Mouse (Mus musculus) kidney, adult 8-10 months (tissue): ENCODE measurements around the gene Arhgap35.
"Not testable (repeated sequence)": the region's sequence is repeated elsewhere in the genome, so short reads cannot be mapped to it uniquely, and the experiment has no call there.

Source experiments
- DNase-seq, 2 experiments: peaks; one replicate each; pipeline ENCODE4 v3.0.0; 2022

Arhgap35 gene

DNA sequence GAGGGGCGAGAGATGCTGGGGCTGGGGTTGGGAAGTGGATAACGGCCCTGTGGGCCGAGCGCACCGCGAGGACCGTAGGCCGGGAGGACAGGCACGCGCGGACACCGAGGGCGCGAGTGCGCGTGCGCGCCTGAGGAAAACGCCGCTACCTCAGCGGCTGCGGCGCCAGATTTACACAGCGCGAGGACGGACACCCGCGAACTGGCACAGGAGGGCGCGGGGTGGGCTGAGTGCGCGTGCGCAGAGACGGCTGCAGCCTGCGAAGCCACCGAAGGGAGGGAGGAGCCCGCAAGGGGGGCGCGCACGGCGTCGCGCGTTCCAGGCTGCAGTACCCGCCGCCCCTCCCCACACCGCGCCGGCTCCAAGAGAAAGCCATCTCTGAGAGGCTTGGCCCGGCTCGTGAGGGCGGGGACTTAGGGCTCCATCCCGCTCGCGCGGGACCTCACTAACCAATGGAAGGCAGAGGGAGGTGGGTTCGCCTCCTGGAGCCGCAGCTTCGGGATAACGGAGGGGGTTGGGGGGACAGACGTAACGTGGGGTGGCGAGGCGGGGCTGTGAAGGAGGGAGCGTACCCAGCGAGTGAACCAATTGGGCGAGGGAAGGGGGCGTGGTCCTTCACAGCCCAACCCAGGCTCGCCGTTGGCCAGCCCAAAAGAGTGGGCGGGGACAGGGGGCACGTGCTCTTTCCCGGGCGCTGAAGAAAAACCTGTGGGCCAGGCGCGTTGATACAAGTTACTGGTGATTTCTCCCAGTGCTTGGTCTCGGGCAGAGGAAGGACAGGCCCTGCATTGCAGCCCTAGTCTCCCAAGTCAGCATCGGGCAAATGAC is at the start of gene Arhgap35:
Arhgap35 (minus strand) TSS at position 106 of the 828 bp plus-strand sequence.
- peak; percentile 99 for DNase-seq

GRCm38 (mm10) chr7:16644260-16644659 is 29.5 kb upstream of the Arhgap35 start:
- DNase-seq = no peak

- DNase-seq = not testable (repeated sequence)
These were observed 28.3 kb upstream of the Arhgap35 start for GRCm38 (mm10) chr7:16643106-16643505.

DNA sequence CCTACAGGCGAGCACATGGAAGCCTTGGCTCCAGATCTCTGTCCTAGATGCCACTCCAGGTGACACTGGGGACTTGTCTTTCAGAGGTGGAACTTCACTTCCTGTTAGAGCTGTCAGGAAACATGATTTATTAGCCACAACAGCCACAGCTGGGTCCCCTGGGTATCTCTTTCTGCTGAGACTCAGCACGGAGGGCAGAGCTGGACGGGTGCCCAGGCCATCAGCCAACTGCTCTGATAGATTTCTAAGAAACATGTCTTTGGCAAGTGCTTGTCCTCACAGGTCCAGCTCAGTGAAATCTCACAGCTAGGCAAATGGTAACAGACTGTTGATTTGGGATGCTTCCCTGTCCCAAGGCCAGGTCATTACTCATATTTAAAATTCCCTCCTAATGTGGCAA is 24.2 kb upstream of the Arhgap35 start:
- peak in 1 of 2 experiments; percentile 45 for DNase-seq

DNA sequence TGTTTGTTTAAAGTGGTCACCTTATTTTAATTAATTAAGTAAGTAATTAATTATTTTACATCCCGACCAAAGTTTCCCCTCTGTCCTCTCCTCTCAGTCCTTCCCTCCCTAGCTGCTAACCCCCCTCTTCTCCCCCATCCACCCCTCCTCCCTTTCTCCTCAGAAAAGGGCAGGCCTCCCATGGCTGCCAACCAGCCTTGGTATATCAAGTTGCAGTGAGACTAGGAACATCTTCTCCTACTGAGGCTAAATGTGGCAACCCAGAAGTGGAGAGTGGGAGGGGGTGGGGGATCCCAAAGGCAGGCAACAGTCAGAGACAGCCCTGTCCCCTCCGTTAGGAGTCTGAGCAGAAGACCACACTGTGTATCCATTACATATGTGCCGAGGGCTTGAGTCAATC is 20.3 kb upstream of the Arhgap35 start:
- no peak for DNase-seq

- not testable (repeated sequence) for DNase-seq
These were observed 19.1 kb upstream of the Arhgap35 start for GRCm38 (mm10) chr7:16633913-16634312.

DNA sequence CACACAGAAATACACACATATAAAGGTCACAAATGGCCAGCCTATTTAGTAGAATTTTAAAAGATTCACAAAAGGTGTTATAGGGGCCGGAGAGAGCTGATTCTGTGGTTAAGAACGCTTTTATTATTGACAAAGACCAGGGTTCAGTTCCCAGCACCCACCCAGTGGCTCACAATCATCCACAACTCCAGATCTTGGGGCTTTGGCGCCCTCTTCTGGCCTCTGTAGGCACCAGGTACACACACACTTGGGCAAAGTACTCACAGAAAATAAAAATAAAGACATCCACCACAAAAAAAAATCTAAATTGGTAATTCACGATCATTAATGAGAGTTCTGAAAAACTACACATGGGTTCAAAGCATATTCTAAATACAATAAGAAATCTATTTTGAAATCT is 17.1 kb upstream of the Arhgap35 start:
- no peak for DNase-seq

- DNase-seq = no peak
These were observed 16.2 kb upstream of the Arhgap35 start for GRCm38 (mm10) chr7:16631025-16631424.

DNA sequence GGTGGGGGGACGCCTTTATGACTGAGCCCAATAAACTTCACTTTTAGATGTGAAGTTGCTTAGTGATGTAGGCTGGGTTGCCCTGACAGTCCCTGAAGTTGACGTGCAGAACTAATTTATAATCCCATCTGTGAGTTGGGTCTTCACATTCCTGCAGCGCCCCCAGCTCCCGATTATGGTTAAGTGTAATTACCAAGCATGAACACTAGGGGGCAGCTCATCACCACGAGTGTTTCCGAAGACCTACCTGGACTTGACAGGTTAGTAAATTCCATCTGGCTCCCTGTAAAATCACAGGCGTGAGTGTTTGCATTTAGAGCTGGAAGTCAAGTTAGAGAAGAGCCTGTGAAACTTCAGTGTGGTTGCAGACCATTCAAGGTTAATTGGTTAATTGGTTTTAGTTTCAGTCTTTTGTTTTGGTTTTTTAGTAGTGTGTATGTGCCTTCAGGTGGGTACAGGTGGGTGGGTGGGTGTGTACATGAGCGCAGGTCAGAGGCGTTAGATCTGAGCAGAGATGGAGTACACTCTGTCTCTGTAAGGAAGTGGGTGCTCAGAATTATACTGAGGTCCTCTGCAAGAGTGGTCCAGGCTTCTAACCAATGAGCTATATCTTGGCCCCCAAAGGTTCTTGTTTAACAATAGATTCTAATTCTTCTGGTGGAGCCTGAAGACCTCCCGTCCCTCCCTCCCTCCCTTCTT is 15.0 kb upstream of the Arhgap35 start:
- DNase-seq = peak in 1 of 2 experiments; percentile 49

DNA sequence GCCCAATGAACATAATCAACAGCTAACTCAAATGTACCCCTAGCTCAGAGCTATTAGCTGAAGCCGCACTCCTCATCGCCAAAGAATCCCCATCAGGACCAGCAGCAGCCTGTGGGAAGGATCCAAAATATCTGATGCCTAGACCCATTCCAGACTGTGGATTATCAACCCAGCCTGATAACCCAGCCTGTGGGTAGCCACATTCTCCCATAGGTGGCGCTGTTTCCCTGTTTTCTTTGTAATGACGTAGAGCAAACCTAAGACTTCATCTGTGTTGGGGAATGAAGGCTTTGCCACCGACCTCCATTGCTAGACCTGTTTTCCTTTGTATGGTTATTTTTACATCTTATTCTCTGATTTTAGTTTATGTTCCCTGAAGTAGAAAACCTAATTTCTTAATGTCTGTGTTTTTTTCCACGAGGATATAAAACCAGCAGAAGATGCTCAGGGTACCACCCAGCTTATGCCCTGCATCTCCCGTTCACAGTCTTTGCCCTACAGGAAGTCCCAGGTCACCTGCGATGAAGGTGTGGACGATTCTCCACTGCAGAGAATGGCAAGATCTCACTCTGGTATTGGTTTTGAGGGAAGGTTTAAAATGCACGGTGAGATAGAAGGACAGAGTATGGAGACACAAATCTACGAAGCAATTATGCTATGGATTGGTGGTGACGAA is 13.4 kb upstream of the Arhgap35 start:
- DNase-seq = peak in 1 of 2 experiments; percentile 49

GRCm38 (mm10) chr7:16623687-16624086 is 8.9 kb upstream of the Arhgap35 start:
- DNase-seq = no peak

DNA sequence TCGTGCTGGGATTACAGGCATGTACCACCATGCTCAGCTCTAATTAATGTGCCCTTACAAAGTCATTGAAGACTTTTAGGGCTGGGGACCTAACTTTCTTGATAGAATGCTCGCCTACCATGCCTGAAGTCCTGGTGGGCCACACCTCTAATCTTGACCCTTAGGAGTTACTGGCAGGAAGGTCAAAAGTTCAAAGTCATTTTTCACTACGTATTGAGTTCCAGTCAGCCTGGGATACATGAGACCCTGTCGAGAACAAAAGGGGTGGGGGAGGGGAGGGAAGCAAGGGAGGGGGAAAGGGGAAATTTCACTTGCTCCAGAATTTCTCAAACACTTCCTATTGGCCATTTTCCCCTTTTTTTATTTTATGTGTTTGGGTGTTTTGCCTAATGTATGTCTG is 8.3 kb upstream of the Arhgap35 start:
- no peak for DNase-seq

DNA sequence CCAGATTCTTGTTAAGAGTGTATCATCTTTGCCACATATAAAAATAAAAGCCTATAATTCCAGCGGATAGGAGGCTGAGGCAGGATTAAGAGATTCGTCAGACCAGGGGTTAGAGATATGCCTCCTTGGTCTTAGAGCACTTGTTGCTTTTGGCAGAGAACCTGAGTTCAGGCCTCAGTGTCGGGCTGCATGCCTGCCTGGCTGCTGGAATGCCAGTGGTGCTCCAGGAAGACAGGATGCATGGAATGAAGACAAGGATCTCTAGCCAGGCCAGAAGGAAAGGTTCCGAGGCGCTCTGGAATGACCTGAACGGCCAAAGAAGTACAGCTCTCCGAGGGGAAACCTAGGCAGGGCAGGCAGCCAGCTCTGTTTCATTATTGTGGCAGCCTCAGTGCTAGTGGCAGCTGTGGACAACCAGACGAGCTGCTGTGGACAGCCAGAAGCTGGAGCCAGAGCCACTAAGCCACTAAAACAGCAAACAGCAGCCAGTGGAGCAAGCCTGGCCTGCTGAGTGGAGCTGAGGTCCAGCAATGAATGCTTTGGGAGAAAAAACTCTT is 6.4 kb upstream of the Arhgap35 start:
- DNase-seq = no peak

DNA sequence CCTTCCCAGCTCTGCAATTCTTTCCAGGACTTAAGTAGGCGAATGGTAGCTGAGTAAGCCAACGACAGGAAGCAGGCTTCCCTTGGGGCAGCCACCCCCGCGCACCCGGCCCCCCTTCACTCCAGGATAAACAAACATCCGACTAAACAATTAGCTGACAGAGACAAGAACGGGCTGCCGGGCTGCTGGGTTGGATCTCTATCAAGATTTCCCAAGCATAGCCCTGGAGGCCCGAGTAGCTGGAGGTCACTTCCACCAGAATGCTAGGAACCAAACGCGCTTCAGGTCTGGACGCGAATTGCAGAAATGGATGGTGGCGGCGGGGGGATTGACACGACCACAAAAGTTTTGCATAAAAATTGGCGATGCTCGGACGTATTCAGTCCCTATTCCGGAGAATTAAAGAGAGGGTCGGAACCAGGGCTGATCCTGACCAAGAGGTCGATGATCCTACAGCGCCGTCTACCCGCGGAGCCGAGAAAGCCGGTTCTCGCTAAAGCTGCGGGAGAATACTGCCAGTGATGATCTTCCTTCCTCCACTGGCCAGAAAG is 3.9 kb upstream of the Arhgap35 start:
- DNase-seq = peak; percentile 75 to 81

GRCm38 (mm10) chr7:16617045-16617444 is 2.3 kb upstream of the Arhgap35 start:
- peak in 1 of 2 experiments; percentile 69 for DNase-seq

DNA sequence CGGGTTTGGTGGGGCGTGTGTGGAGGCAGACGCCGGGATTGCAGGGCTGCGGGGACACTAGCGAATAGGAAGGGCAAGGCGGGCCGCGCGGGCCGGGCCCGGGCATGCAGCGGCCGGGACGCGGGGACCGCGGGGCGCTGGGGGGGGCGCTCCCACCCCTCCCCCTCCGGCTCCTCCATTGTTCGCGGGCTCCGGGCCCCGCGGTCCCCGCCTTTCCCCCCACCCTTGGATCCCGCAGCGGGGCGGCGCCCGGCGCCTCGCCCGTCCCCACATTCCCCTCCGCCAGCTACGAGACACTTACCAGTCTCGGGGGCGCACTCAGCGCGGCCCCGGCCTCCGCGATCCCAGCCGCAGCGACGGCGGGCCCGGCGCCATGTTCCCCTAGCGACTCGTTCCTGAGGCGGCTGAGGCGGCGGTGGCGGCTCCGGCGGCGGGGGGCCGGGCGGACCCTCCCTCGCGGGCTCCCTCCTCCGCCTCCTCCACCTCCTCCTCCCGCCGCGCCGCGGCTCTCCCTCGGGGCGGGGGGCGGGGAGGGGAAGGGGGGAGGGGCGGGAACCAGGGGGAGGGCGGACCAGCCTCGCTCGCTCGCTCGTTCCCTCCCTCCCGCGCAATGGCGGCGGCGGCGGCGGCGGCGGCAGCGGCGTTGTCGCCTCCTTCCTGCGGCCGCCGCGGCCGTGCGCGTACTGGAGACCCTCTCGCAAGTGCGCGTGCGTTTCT is 464 bp downstream of the Arhgap35 start:
- peak in 1 of 2 experiments; percentile 52 for DNase-seq

- no peak for DNase-seq
These were observed 1.2 kb downstream of the Arhgap35 start for GRCm38 (mm10) chr7:16613461-16614170.

DNA sequence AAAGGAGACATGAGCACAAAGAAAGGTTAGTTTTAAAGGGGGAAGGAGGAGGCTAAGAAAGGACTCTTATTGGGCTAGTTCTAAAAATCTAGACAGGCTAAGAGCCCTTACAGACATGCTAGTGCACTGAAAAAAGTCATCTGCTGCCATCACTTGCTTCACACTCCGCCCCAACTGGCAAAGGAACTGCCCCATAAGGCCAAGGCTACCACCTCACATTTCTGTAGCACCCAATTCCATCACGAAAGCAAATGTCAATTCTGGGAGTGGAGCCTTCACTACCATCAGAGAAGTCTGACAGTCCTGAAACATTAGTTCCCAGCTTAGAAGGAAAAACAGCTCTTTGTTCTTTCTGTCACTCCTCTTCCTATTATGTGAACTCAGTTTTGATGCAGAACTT is 4.4 kb downstream of the Arhgap35 start:
- no peak for DNase-seq

DNA sequence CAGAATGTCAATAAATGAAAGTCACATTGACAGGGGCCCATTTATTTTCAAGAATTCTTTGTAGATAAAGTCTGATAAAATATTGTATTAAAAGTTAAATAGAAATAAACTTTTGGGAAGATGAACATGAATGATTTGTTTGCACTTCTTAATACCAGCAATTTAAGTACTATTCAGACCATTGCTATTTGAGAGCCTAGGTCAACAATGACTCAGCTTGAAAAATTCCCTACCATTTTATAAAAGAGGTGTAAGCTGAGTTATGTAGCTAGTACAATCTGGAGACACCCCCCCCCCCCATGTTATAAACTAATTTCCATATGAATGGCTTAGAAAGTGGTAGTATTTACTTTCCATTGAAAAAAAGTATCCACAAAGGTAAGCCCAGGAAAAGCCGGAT is 5.8 kb downstream of the Arhgap35 start:
- DNase-seq = no peak

GRCm38 (mm10) chr7:16608046-16608445 is 6.7 kb downstream of the Arhgap35 start:
- DNase-seq = no peak

DNA sequence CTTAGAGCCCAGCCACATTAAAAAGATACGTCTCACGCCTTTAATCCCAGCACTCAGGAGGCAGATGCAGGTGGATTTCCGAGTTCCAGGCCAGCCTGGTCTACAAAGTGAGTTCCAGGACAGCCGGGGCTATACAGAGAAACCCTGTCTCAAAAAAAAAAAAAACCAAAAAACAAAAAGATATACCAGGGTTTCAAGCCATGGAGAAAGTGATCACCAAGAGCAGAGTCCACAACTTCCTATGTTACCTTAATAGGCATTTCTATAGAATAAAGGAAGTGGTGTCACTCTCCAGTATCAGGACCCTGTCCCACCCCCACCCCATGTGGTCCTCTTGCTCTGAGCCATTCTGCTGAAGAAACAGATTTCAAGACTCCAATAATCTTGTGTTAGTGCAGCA is 8.0 kb downstream of the Arhgap35 start:
- not testable (repeated sequence) for DNase-seq
